Mouse (Mus musculus) adrenal gland, postnatal 36 days (tissue): ENCODE results near the gene Serinc5. TPM values are rescaled to one million over a fixed set of nuclear protein-coding genes. Genes with fewer than 3 reads are reported as not detected.

Source experiments
- DNase-seq, 2 experiments: peaks; one replicate each; pipeline ENCODE4 v3.0.0; 2021; ENCODE audit warnings: mixed read lengths in 1 of 2
- total RNA-seq, 2 experiments: library from RNA; stranded (reverse); gene quantifications; 2 replicates each; pipeline ENCODE4 v1.2.3; 2021

Serinc5 gene
- total RNA-seq, 2 experiments from 2014 or later = 63.7 to 92.3 TPM

GRCm38 (mm10) chr13:92704189-92704588 lies 93.3 kb downstream of the Serinc5 start:
- DNase-seq = peak; percentile 10 to 31

GRCm38 (mm10) chr13:92705016-92705535 lies 94.2 kb downstream of the Serinc5 start:
- DNase-seq = no peak

- no peak for DNase-seq
Observed at GRCm38 (mm10) chr13:92706342-92707061, 95.6 kb downstream of the Serinc5 start.

GRCm38 (mm10) chr13:92707941-92708340 lies 97.0 kb downstream of the Serinc5 start:
- no peak for DNase-seq

- DNase-seq = no peak
Observed at GRCm38 (mm10) chr13:92708466-92708865, 97.6 kb downstream of the Serinc5 start.

GRCm38 (mm10) chr13:92709535-92709934 lies 98.6 kb downstream of the Serinc5 start:
- no peak for DNase-seq

GRCm38 (mm10) chr13:92710361-92710760 lies 99.5 kb downstream of the Serinc5 start:
- no peak for DNase-seq

GRCm38 (mm10) chr13:92711821-92712220 lies 100.9 kb downstream of the Serinc5 start:
- DNase-seq = no peak

GRCm38 (mm10) chr13:92712619-92713018 lies 101.7 kb downstream of the Serinc5 start:
- no peak for DNase-seq

GRCm38 (mm10) chr13:92717851-92718665 lies 107.2 kb downstream of the Serinc5 start:
- DNase-seq = no peak

GRCm38 (mm10) chr13:92721006-92721405 lies 110.1 kb downstream of the Serinc5 start:
- no peak for DNase-seq

GRCm38 (mm10) chr13:92722389-92722788 lies 111.5 kb downstream of the Serinc5 start:
- DNase-seq = no peak

GRCm38 (mm10) chr13:92729811-92730210 lies 118.9 kb downstream of the Serinc5 start:
- DNase-seq = no peak

GRCm38 (mm10) chr13:92731811-92732210 lies 120.9 kb downstream of the Serinc5 start:
- no peak for DNase-seq

- no peak for DNase-seq
Observed at GRCm38 (mm10) chr13:92732836-92733235, 121.9 kb downstream of the Serinc5 start.

- peak; percentile 77 to 81 for DNase-seq
Observed at GRCm38 (mm10) chr13:92733252-92733651, 122.4 kb downstream of the Serinc5 start.

- no peak for DNase-seq
Observed at GRCm38 (mm10) chr13:92733741-92734140, 122.8 kb downstream of the Serinc5 start.

GRCm38 (mm10) chr13:92735693-92736092 lies 124.8 kb downstream of the Serinc5 start:
- no peak for DNase-seq

- DNase-seq = peak; percentile 38 to 49
Observed at GRCm38 (mm10) chr13:92736516-92737300, 125.8 kb downstream of the Serinc5 start.

- no peak for DNase-seq
Observed at GRCm38 (mm10) chr13:92738821-92739220, 127.9 kb downstream of the Serinc5 start.

GRCm38 (mm10) chr13:92739858-92740257 lies 129.0 kb downstream of the Serinc5 start:
- DNase-seq = no peak

GRCm38 (mm10) chr13:92740671-92741270 lies 129.9 kb downstream of the Serinc5 start:
- peak in 1 of 2 experiments; percentile 25 for DNase-seq
